Mouse (Mus musculus): ENCODE measurements around the gene Ckm.

The Ckm gene

GRCm38 (mm10) chr7:19388699-19389413 is 15.7 kb upstream of the Ckm start:
- DNase-seq (ENCODE audit: low read depth, low spot score): no peak

- DNase-seq (ENCODE audit: low read depth, low spot score): no peak
Measured at GRCm38 (mm10) chr7:19394484-19394883, 10.1 kb upstream of the Ckm start.

- DNase-seq (ENCODE audit: low read depth, low spot score): peak; percentile 62
Measured at GRCm38 (mm10) chr7:19399496-19400280, 4.9 kb upstream of the Ckm start.

GRCm38 (mm10) chr7:19400946-19401345 is 3.6 kb upstream of the Ckm start:
- no peak for DNase-seq (ENCODE audit: low read depth, low spot score)

GRCm38 (mm10) chr7:19402535-19403112 is 2.0 kb upstream of the Ckm start:
- DNase-seq (ENCODE audit: low read depth, low spot score): no peak

- DNase-seq (ENCODE audit: low read depth, low spot score): peak; percentile 92
Measured at GRCm38 (mm10) chr7:19403731-19404296, 762 bp upstream of the Ckm start, which contains the start of gene Klc3. Gene Klc3 (minus strand): TSS chr7:19404104.

- DNase-seq (ENCODE audit: low read depth, low spot score): peak; percentile 84
Measured at GRCm38 (mm10) chr7:19405417-19405816, 841 bp downstream of the Ckm start.

GRCm38 (mm10) chr7:19409753-19410152 is 5.2 kb downstream of the Ckm start:
- no peak for DNase-seq (ENCODE audit: low read depth, low spot score)

- DNase-seq (ENCODE audit: low read depth, low spot score): peak; percentile 22
Measured at GRCm38 (mm10) chr7:19410766-19411344, 6.3 kb downstream of the Ckm start.

- DNase-seq (ENCODE audit: low read depth, low spot score): no peak
Measured at GRCm38 (mm10) chr7:19411783-19412182, 7.2 kb downstream of the Ckm start.

- DNase-seq (ENCODE audit: low read depth, low spot score): no peak
Measured at GRCm38 (mm10) chr7:19413525-19413924, 8.9 kb downstream of the Ckm start.

- no peak for DNase-seq (ENCODE audit: low read depth, low spot score)
Measured at GRCm38 (mm10) chr7:19416590-19416989, 12.0 kb downstream of the Ckm start.

GRCm38 (mm10) chr7:19420121-19420520 is 15.5 kb downstream of the Ckm start:
- DNase-seq (ENCODE audit: low read depth, low spot score): peak; percentile 74

- DNase-seq (ENCODE audit: low read depth, low spot score): peak; percentile 93
Measured at GRCm38 (mm10) chr7:19420821-19421636, 16.5 kb downstream of the Ckm start.

- no peak for DNase-seq (ENCODE audit: low read depth, low spot score)
Measured at GRCm38 (mm10) chr7:19423083-19423482, 18.5 kb downstream of the Ckm start.

- DNase-seq (ENCODE audit: low read depth, low spot score): peak; percentile 20
Measured at GRCm38 (mm10) chr7:19424051-19424450, 19.5 kb downstream of the Ckm start.

GRCm38 (mm10) chr7:19426349-19426748 is 21.8 kb downstream of the Ckm start:
- no peak for DNase-seq (ENCODE audit: low read depth, low spot score)

GRCm38 (mm10) chr7:19426888-19427287 is 22.3 kb downstream of the Ckm start:
- no peak for DNase-seq (ENCODE audit: low read depth, low spot score)

- no peak for DNase-seq (ENCODE audit: low read depth, low spot score)
Measured at GRCm38 (mm10) chr7:19427999-19428650, 23.5 kb downstream of the Ckm start.

- peak; percentile 24 for DNase-seq (ENCODE audit: low read depth, low spot score)
Measured at GRCm38 (mm10) chr7:19429726-19430125, 25.1 kb downstream of the Ckm start.

Data from A20 (cell line).